Mouse (Mus musculus): Measurements from ENCODE around the gene Galntl6.
"Not testable (repeated sequence)": the region's sequence is repeated elsewhere in the genome, so short reads cannot be mapped to it uniquely, and the experiment has no call there.

The Galntl6 gene

DNA sequence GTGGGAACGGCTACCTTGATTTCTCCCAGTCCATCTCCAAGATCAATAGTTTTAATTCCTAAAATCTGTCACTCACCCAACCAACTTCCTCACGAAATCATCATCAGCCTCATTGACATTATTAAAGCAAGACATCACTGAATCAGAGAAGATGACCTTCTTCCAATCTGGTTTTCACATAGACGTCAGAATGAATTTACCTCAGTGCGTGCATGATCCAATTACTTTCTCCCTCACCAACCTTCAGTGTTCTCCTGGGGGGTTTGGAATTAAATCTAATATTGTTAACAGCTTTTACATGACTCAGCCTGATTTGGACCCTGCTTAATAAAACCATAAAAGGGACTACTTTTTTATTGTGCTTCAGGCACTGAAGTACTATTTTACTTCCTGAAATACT, 307.7 kb downstream of the Galntl6 start:
- no peak for DNase-seq (ENCODE audit: low spot score in 2 of 2)

- no peak for DNase-seq (ENCODE audit: low spot score in 2 of 2)
These were observed 314.6 kb downstream of the Galntl6 start for GRCm38 (mm10) chr8:58597834-58598233.

- DNase-seq (ENCODE audit: low spot score in 2 of 2), result no peak
These were observed 337.1 kb downstream of the Galntl6 start for GRCm38 (mm10) chr8:58575346-58575745.

DNA sequence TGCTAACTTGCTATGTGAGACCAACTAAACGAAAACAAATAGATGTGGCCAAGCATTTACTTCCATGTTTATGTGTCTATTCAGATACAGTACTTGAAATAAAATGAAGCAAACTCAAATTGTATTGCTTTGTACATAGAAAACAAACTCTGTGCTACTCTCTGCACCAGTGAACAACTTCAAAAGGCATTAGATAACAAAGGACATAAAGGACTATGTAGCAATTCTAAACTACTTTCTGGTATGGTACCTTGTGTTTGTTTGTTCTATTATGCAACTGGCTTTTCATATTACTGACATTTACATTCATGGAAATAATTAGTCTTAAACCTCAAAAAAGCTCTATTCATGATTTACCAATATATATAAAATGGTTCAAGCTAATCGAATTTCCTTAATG, 344.4 kb downstream of the Galntl6 start:
- DNase-seq (ENCODE audit: low spot score in 2 of 2), result no peak

DNA sequence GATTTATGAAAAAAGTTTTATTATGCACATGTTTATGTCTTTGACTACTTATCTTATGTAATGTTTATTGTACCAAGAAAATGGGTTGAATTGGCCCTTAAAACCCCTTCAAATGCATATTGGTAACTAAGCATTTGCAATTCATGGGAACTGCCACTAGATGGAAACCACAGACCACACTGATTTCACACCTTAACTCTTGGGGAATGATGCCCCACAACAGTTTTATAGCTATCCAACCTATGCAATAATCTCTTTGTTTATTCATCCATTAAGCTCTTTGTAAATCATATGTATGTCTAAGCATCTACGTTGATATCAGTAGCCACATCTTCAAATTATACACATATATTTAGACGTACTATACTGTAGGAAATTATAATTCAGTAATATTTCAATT, 346.3 kb downstream of the Galntl6 start:
- DNase-seq (ENCODE audit: low spot score in 2 of 2), result no peak

- no peak for DNase-seq (ENCODE audit: low spot score in 2 of 2)
These were observed 376.7 kb downstream of the Galntl6 start for GRCm38 (mm10) chr8:58535781-58536180.

DNA sequence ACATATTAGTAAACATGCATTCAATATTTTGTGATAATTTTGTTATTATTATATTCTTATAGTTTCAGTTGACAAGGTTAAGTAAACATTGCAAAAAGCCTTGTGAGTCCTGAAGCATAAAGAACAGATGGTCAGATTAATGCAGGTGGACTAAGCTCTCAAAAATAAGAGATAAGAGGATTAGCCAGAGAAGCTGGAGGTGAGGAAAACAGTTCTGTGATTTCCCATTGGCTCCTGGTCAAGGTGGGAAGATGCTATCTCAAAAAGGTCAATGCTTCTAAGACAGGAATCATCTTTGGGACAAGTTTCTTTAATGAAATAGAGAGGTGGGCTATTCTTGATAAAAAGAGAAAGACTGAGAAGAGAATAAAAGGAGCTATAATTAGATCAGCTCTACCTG, 377.8 kb downstream of the Galntl6 start:
- no peak for DNase-seq (ENCODE audit: low spot score in 2 of 2)

GRCm38 (mm10) chr8:58523443-58523842, 389.0 kb downstream of the Galntl6 start:
- no peak for DNase-seq (ENCODE audit: low spot score in 2 of 2)

- no peak for DNase-seq (ENCODE audit: low spot score in 2 of 2)
These were observed 390.5 kb downstream of the Galntl6 start for GRCm38 (mm10) chr8:58521932-58522331.

GRCm38 (mm10) chr8:58510516-58510915, 401.9 kb downstream of the Galntl6 start:
- no peak for DNase-seq (ENCODE audit: low spot score in 2 of 2)

GRCm38 (mm10) chr8:58509051-58509450, 403.4 kb downstream of the Galntl6 start:
- DNase-seq (ENCODE audit: low spot score in 2 of 2), result no peak

- no peak for DNase-seq (ENCODE audit: low spot score in 2 of 2)
These were observed 425.3 kb downstream of the Galntl6 start for GRCm38 (mm10) chr8:58487099-58487498.

GRCm38 (mm10) chr8:58463342-58463741, 449.1 kb downstream of the Galntl6 start:
- DNase-seq (ENCODE audit: low spot score in 2 of 2), result not testable (repeated sequence)

GRCm38 (mm10) chr8:58442696-58443095, 469.7 kb downstream of the Galntl6 start:
- no peak for DNase-seq (ENCODE audit: low spot score in 2 of 2)

DNA sequence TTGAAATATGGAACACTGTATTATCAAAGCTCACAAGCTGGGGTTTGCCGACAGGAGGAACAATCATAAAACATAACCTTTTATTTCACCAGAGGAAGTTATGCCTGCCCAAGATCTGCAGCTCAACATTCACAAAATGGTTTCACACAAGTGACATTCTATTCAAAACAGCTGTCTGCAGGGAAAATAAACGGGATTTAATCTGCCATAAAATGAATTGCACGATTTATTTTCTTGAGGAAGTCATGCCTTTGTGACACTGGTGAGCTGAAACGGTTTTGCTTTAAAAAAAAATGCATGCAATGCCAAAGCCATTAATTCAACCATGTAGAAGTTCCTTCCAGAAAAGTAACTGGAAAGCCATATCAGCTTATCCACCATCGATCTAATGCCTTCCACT, 494.0 kb downstream of the Galntl6 start:
- DNase-seq (ENCODE audit: low spot score in 2 of 2), result no peak

DNA sequence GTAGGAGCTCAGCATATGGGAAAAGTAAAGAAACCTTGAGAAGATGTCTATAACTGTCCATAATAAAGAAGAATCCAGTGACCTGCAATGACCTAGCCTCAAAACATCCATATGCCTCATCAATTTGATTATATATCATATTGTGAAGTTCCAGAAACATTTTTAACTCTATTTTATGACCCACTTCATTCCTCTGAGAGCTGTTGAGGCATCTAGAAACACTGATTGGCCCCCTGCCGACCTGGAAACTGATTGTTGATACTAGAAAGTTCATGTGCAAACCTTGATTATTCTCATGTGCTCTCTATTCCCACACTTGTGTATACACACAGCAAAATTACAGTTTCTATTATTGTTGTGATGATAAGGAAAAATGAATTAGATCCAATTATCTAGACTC, 494.9 kb downstream of the Galntl6 start:
- DNase-seq (ENCODE audit: low spot score in 2 of 2), result no peak

- no peak for DNase-seq (ENCODE audit: low spot score in 2 of 2)
These were observed 515.9 kb downstream of the Galntl6 start for GRCm38 (mm10) chr8:58396500-58396899.

GRCm38 (mm10) chr8:58395879-58396278, 516.6 kb downstream of the Galntl6 start:
- no peak for DNase-seq (ENCODE audit: low spot score in 2 of 2)

DNA sequence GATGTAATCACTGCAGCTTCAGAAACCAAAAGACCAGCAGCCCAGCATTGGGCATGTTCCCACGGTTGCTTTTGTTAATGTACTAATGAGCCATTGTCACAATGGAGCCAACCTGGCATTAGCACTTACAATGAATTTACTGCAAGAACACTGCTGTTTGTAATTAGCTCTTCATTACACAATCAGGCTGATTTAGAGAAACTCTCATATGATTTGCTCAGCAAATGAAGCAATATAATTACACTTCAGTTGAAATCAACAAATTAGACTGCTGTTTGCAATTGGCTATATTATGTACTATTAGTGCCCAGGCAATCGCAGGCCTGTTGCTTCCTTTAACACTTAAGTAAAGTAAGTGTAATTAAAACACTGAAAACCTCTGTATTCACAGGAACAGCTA, 540.1 kb downstream of the Galntl6 start:
- DNase-seq (ENCODE audit: low spot score in 2 of 2), result no peak

GRCm38 (mm10) chr8:58371979-58372378, 540.5 kb downstream of the Galntl6 start:
- no peak for DNase-seq (ENCODE audit: low spot score in 2 of 2)

- no peak for DNase-seq (ENCODE audit: low spot score in 2 of 2)
These were observed 581.3 kb downstream of the Galntl6 start for GRCm38 (mm10) chr8:58331151-58331550.

- DNase-seq (ENCODE audit: low spot score in 2 of 2), result no peak
These were observed 599.0 kb downstream of the Galntl6 start for GRCm38 (mm10) chr8:58313482-58313881.

- no peak for DNase-seq (ENCODE audit: low spot score in 2 of 2)
These were observed 621.0 kb downstream of the Galntl6 start for GRCm38 (mm10) chr8:58291487-58291886.

DNA sequence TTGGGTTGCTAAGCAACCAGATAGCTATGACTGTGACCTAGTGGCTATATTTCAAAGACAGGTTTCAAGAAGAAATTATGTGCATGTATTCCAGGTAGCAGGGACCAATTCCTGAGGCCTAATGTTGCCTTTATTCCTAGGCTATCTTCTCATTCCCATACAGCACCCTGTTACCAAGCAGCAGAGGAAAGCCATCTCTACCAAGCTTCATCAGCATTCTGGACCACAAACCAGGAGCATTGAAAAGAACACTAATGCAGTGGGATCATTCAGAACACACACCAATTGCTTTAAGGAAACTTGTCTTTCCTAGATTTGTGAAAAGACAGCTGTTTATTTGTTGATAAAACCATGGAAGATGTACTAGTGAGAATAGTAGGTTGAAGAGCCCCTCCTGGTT, 622.4 kb downstream of the Galntl6 start:
- DNase-seq (ENCODE audit: low spot score in 2 of 2), result no peak

GRCm38 (mm10) chr8:58265485-58265884, 647.0 kb downstream of the Galntl6 start:
- no peak for DNase-seq (ENCODE audit: low spot score in 2 of 2)
